14 mouse cellular contexts compared by ENCODE assay signal in the genomic region with DNA sequence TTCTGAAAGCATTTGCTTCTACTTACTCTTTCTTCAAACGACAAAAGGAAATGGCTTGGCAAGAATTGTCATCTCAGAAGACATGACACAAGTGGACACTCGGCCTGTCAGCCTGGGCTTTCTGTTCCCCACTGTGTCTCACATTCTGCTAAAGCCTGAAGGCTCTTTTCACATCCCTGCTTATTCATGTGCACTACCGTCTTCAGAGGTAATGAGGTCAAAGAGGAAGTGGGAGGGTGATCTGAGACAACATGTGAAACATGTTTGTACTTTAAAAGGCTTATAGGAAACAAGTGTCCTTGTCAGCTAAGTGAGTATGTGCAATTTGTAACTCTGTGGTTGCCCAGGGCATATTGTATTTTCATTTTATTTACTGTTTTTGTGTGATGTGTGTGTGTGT.
"Had no signal": no experiment of that assay in that cellular context is flagged by ENCODE, and none has a peak within 500 bp of the region (broad histone marks: within the 10 kb centered on the region; RNA-seq: fewer than 3 reads in every experiment).

No protein-coding gene starts in this region.

- DNase-seq: kidney, adult 2 months; kidney, postnatal 36 days; lung, postnatal 14 days; spleen, adult 18-20 months; thymus, postnatal 4 days had no signal

- H3K4me3 ChIP-seq: limb, embryonic 15.5 days; liver, embryonic 12.5 days; lung, embryonic 15.5 days; midbrain, embryonic 13.5 days; myocyte; stomach, embryonic 15.5 days had no signal

- H3K9me3 ChIP-seq: limb, embryonic 15.5 days; liver, embryonic 12.5 days; lung, embryonic 15.5 days; midbrain, embryonic 13.5 days; stomach, embryonic 15.5 days had no signal

- ATAC-seq: intestine, embryonic 16.5 days; liver, embryonic 12.5 days; midbrain, embryonic 13.5 days had no signal

- H3K36me3 ChIP-seq: limb, embryonic 15.5 days; liver, embryonic 12.5 days; lung, embryonic 15.5 days; midbrain, embryonic 13.5 days; stomach, embryonic 15.5 days had no signal

- H3K27me3 ChIP-seq: limb, embryonic 15.5 days; liver, embryonic 12.5 days; lung, embryonic 15.5 days; midbrain, embryonic 13.5 days; stomach, embryonic 15.5 days had no signal

- H3K27ac ChIP-seq: kidney, postnatal 0 days; limb, embryonic 15.5 days; liver, embryonic 12.5 days; lung, embryonic 15.5 days; macrophage; midbrain, embryonic 13.5 days; stomach, embryonic 15.5 days had no signal

- H3K4me1 ChIP-seq: liver, embryonic 12.5 days; lung, embryonic 15.5 days; stomach, embryonic 15.5 days had no signal
